Mouse (Mus musculus) 3T3-L1 (cell line): ENCODE data around the gene Sipa1l1.

Experiments used
- DNase-seq: peaks from one replicate; pipeline ENCODE4 v3.0.0-alpha.2; 2015; ENCODE audit warnings: low read depth, low spot score

The Sipa1l1 gene

DNA sequence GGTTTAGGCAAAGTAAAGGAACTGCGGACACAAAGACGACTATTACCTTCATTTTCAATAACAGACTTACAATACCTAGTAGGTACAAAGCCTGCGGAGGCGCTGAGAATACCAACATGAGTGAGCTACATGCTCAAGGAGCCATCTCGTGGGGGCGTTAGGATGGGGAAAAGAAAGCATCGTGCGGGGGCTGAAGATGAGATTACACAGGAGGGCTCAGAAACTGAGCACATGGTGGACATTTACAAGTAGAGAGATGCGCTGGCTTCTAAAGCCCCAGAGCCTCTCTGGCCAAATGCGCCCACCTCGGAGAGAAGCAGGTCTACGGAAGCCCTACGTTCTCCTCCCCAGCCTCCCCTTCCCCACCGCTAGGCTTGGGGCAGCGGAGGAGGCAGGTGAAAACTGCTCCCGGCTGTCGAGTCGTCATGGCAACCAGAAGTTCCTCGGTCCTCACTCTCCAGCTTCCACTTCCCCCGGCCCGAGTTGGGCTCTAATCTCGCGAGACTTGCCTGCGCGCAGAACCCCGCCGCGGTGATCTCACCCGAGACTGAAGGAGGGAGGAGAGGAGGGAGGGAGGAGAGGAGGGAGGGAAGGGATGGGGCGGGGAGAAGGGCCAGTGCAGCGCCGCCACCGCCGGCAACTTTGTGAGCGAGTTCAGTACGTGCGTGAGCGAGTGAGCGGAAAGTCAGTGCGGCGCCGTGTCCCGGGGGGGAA, at the start of gene Sipa1l1:
Gene Sipa1l1 (plus strand): TSS at position 501 of the 714 bp plus-strand sequence.
- DNase-seq: peak; percentile 95

DNA sequence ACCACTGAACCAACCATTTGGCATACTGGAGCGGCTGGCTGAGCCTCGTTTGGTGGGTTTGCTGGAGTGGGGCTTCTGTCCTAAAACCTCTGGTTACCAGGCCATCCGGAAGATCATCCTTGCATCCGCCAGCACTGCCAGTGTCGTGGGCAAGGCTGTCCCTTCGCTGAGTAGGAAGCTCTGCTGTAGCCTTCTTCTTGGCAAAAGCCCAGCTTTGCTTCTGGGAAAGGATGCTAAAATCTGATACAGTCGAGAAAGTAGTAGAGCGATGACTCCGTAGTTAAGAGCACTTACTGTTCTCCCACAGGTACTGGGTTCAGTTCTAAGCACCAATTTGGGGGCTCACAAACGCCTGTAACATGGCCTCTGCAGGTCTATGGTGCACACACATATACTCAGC, 47.2 kb upstream of the Sipa1l1 start:
- DNase-seq: peak; percentile 12

DNA sequence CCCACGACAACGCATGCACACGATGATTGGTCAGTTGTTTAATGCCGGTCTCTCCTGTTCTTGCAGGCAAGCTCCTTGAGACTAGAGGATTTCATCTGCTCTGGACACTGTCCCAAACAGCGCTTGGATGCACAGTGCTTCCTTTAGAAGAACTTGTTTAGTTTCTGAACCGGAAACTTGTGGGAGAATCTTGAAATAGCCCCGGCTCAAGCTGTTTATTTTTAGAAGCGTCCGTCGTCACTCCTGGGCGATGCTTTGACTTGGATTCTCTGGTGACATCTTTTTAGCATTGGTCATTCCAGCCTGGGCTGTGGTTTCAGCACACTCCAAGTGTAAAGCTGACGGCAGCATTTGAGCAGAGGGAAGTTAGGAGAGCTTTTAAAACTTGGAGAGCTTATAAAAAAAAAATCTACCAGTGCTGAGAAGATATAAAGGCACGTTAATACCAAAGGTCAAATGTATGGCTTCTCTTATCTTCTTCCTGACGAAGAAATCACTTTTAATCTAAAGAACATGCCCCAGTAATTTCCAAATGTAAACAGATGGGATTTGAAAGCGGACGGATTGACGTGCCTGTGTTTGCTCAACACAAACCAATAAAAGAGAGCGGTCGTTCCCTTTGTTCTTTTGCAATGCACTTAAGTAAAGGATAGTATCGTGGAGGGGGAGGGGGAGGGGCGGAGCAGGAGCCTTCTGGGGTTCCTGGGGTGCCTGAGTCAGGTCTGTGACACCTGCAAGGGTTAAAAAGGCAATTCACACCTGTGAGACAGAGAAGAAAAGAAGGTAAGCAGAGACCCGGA, 46.5 kb upstream of the Sipa1l1 start:
- peak; percentile 77 for DNase-seq

DNA sequence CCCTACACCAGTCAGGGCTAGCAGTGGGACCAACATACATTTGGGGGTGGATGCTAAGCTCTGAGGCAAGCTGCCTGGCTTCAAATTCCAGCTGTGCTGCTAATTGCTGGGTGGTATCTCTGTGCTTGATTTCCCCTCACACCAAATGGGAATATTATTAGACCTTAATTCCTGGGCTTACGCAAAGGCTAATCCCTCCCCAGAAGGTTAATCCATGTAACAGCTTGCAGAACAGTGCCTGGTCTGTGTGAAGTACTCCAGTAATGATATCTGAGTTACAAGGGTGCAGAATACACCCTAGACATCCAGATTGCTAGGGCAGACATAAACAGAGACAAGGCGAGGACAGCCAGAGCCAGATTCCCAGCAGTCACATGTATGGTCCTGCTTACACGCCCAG, 42.3 kb upstream of the Sipa1l1 start:
- DNase-seq: no peak

DNA sequence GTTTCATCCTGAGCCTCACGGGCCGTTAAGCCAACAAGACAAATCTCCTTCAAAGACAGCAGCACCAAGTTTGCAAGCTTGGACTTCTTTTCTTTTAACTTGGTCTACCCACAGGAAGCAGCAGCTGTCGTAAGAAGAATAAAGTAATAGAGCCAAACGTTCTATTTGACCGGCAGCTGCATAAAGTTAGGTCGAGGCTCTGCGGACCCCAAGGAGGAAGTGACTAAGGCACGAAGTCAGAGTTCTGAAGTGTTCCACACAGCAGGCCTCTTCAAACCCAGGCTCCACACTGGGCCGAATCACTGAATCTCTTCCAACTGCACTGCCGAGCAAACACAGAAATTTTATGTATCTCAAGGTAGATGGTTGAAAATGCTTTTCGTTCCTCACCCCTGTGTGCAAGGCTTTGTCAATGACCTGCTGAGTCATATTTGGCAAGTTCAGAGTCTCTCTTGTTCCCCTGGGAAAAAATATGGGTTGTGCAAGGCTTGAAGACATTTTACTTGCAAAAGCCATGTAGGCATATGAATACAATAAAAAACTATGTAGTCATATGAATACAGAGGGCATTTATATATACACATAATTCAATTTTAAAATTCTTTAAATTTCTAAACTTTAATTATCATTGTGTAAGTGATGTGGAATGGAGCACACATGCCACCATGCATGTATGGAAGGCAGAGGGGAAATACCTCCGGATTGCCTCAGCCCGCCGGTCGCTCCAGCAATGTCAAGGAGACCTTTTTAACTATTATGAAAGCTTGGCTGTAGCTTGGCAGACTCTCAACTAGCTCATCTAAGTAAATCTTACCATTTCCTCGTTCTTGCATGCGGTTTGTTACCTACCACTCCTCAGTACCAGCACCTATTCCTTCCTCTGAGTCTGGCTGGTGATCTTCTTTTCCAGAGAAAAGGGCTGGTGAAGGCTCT, 29.6 kb upstream of the Sipa1l1 start:
- peak; percentile 83 for DNase-seq

DNA sequence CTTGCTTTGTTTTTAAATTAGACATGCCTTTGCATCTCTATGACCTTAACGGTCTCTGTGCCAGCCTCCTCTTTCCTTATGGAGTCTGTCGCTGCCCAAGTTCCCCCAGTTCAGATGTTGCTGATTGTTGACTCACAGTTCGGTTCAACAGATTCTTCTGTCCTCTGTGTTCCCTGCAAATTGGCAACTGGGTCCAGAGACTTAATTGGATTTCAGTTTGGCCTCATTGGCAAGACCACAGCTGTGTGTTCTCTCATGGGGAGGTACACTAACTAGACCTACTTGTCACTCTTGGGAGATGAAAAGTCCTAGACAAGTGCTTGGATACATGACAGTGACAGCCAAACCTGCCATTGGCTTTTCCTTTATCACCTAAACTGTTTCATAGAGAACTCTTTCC, 25.7 kb upstream of the Sipa1l1 start:
- no peak for DNase-seq

DNA sequence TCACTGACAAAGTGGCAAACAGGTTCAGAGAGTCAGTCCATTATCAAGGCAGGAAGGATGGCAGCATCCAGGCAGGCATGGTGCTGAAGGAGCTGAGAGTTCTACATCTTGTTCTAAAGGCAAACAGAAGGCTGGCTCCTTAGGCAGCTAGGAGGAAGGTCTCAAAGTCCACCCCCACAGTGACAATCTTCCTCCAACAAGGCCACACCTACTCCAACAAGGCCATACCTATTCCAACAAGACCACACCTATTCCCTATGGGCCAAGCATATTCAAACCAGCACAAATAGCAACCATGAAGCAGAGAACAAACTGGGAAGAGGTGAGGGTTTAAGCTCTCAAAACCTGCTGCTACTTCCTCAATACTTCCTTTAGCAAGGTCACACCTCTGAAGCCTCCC, 23.9 kb upstream of the Sipa1l1 start:
- DNase-seq: no peak

DNA sequence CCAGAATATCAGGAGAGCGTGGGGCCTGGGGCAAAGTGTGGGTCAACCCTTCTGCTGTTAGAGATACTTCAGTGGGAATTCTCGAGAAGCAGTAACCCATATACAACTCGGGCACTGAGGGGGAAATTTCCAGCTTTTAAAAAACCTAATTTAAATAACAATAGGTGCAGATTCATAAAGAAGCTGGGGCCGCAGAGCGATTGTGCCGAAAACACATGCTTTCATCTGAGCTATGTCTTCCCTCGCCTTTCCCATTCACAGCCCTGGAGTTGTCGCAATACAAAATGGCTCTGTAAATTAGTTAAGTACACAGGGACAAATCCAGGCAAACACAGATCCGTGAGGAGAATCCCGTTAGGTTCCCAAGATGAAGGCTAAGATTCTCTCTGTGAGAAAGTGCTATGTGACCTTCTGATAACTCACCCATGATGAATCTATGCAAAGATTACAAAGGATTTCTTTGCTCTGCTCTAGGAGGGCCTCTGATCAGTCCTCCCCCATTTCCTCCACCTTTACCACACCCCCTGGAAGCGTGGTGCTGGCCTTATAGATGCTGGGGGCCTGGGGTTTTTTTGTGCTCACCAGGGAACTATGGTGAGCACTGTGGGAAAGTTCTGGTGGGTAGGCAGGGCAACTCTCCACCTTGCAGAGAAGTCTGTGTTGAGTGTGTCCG, 22.0 kb upstream of the Sipa1l1 start:
- DNase-seq: no peak

DNA sequence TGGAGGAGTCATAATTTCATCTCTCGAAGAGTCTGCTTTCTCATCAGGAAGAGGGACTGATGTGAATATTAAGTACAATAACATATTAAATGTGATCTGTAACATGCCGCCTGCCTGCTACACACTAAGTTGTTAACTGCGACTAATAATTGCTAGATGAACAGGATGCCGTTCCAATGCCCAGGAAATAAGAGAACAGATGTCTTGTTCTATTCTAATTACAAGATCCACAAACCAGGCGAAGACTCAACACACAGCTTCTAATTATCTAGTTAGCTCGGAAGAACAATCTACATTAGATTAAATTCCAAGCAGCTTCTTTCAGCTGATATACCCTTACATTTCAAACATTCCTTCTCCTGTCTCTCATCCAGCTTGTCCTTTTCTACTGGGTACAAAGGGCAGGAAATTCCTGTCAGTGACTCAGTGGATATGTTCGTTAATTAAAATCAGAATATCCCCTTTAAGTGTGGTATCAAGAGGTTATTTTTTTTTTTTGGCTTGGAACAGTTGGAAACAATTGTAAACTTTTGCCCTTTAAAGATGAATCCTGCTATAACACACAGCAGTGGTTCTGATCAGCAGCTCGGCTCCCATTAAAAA, 20.7 kb upstream of the Sipa1l1 start:
- peak; percentile 47 for DNase-seq

DNA sequence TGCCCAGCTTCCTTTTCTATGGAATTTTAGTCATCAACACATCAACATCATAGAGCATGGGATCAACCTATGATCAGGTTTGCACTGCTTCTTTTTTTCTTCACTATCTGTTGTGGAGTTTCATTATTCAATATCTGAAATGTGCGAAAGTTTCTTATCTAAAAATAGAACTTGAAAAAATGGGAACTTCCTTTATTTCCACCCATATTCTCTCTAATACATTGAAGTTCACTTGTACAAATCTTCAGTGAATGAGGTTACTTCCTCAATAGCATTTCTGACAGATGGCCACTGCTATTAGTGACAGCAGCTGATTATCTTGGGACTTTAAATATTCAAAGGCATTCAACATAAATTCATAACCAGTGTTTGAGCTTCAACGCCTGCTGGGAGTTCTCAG, 18.1 kb upstream of the Sipa1l1 start:
- no peak for DNase-seq

DNA sequence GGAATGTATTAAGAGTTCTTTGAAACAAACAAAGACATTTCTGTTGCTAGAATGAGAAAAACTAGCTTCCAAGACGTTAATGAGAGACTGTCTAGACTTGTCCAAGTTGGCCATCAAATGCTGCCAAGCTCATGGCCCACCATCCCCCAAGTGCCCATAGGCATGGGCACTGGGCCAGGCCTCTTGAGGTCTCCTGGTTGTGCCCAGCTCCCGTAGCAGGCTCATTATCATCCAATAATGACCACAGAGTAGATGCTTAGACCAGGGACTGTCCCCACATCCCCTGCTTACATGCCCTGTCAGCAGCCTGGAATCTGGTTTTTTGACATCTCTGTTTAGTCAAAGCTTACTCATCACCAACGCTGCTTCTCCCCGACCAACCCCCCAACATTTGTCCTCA, 14.6 kb upstream of the Sipa1l1 start:
- DNase-seq: peak; percentile 33

DNA sequence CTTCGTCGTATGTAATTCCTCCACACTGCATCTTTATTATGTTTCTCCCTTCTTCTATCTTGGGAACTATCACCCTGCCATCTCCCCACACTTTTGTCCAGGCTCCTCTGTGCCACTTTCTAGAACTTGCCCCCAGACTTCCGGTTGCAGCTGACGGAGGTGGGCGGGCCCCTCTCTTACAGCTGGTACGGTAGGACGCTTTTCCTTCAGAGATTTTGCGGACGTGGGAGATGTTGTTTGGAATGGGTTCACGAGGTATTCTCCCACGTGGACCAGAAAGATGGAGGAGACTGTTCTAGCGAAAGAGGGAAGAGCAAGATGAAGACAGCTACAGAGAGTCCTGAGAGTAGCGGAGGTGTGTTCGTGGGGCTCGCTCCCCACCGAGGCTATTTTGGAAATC, 10.6 kb upstream of the Sipa1l1 start:
- no peak for DNase-seq

DNA sequence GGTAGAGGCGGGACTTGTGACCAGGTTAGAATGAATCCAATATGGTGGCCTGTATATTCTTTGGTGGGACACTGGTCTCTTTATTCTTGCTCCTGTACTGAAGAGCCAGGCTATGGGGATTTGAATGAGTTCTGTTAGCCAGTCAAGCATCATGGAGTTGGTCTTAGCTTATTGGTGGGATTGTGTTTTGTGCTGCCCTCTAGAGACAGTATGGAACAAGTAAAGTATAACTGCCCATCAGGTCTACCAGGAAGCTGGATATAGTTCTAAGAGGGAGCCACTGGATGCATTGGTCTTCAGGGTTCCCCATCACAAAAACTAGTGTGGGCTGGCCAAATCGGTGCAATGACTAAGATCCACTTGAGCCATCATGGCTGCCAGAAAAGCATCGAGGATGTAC, 9.7 kb upstream of the Sipa1l1 start:
- no peak for DNase-seq

DNA sequence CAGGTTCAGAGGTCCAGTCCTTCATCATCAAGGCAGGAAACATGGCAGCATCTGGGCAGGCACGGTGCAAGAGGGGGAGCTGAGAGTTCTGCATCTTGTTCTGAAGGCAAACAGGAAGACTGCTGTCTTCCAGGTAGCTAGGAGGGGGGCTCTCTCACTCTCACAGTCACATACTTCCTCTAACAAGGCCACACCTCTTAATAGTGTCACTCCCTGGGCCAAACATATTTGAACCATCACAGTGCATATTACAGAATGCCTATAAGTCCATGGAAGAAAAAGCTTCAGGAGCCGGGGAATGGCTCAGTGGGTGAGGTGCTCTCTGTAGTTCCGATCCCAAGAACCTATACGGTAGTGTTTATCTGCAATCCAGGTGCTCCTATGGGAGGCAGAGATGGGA, 3.5 kb upstream of the Sipa1l1 start:
- no peak for DNase-seq

DNA sequence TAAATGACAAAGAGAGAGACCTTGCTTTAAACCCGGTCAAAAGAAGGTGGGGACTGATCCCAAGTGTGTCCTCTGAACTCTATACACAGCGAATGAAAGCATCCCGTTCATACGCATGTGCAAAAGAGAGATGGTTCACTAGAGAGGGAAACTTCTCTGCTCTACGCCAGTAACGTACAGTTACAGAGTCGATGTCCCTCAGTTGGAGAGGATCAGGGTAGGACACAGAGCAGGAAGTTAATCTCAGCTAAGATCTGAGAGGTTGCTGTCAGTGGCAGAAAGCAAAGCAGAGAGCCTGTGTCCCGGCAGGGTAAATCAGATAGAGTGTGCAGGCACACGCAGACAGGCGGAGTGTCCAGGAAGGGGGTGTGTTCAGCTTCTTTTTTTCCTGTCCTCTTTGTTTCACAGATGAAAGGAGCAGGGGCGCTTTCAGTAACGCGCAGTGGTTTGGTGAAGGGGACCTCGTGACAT, 3.0 kb upstream of the Sipa1l1 start:
- no peak for DNase-seq

DNA sequence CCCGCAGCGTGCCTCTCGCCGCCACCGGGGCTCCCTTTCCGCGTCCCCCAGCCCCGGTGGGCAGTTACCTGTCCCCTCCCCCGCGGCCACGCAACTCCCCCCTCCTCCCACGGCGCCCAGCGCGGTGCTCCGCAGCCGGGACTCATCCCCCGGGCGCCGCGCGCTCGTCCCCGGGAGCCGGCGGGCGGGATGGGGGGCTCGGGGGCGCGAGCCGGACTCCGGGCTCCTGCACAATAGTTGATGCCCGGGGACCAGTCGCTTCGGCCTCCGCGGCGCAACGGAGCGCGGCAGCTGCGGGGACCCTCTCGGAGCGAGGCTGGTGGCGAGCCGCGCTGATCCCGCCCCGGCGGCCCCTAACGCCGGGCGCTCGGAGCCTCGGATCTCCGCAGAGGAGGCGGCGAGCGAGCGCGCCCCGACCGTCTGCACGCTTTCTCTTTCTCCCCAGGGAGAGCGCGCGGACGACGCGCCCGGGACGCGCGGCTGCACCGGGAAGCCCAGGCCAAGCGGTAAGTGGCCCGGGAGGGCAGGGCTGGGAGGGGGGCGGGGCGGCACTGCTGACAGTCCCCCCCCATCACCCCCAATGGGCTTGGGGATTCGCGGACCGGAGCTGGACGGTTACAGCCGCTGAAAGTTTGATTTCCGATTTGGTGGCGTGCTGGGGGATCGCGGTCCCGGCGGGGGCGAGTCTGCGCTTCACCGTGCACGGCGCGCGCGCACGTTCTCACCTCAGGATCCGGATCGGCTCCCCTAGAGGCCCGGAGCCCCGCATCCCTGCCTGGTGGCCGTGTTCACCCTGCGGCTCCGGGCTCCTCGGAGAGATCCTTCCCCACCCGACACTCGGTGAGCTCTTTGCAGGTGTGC, 681 bp downstream of the Sipa1l1 start:
- peak; percentile 63 for DNase-seq

DNA sequence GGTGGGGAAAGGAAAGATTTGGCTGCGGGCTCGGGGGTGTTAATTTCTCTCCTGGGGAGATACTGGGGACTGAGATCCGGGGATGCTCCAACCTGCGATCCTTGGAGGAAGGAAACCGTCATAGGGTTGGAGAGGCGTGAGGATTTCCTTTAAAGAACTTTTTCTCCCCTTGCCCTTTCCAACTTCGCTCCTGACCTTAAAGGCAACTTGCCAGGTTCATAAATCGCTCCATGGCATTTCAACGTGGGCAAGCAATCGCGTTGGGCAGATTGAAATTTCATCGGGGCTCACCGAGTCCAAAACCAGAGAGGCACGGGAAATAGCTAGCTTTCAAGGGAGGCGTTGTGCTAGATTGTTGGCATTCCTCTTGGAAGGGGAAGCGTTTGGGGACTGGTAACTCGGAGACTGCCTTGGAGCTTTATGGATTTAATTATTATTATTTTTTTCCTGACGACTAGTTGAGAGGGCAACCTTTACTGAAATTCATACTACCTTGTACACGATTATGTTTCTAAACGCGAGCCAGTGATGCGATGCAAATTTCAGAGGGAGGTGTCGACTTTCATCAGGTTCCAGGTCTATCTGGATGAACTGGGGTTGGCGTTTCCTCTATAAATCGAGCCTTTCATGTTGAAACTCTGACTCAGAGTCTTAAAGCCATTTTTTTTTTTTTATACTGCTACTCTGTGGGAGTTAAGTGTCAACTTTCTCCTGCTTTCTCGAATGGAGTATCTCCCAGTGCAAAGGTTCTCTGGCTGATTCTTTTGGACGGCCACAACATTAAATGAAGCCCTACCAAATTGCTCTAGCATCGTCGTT, 1.6 kb downstream of the Sipa1l1 start:
- peak; percentile 71 for DNase-seq

DNA sequence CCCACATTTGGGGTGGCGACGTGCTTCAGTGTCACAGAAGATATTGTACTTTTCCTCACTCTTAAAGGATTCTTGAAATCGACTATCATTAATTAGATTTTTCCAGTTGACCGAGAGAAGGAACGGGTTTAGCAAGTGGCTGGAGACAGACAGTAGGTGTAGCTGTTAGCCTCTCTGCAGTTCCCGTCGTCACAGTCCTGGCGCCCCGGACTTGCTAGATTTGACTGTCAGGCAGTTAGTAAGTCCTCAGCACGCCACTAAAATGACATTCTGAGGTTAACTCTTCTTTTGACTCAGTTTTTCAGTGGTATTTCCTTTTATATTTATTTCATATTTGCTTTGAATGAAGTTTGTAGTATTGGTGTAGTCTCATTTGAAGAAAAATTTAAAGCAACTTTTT, 2.5 kb downstream of the Sipa1l1 start:
- peak; percentile 35 for DNase-seq

DNA sequence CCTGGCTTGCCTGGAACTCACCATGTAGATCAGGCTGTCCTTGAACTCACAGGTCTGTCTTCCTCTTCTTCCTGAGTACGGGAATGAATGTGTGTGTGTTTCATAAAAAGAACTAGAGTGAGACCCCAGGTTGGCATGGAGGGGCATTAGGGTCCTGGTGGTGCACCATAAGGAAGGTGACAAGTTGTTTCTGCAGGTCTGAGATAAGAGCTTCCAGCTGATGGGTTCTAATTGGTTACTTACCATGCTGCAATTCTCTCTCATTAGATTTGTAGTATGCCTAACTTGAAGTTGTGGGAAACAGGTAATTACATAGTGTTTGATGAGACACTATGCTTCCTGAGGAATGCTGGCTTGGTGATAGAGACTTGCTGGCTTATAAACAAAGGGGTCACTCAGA, 4.5 kb downstream of the Sipa1l1 start:
- DNase-seq: no peak
